Mouse (Mus musculus) cortical plate, adult 2 months (tissue): ENCODE results near the gene Anks1b. TPM values are rescaled to one million over a fixed set of nuclear protein-coding genes. Genes with fewer than 3 reads are reported as not detected.

ENCODE experiments used
- H3K27ac ChIP-seq: fragments of 200-500 bp; 2 replicates; pipeline ENCODE4 v1.5.1; 2012; ENCODE audit warnings: low read length, control low read depth, inconsistent platforms; ENCODE audit not compliant: insufficient read depth
- H3K4me1 ChIP-seq: fragments of 200-500 bp; 2 replicates; pipeline ENCODE4 v1.6.1; 2011; ENCODE audit warnings: low read length; ENCODE audit not compliant: control insufficient read depth, insufficient read depth
- H3K4me3 ChIP-seq: fragments of 200-500 bp; 2 replicates; pipeline ENCODE4 v1.5.1; 2011; ENCODE audit warnings: mild to moderate bottlenecking, low read length, control low read depth; ENCODE audit not compliant: insufficient read depth
- CTCF ChIP-seq: fragments of 200-500 bp; IDR thresholded peaks from 2 replicates; pipeline ENCODE4 v1.5.1; 2011; ENCODE audit warnings: mild to moderate bottlenecking, control low read depth, low read length; ENCODE audit not compliant: insufficient read depth; ENCODE audit errors: extremely low read depth
- POLR2A ChIP-seq: fragments of 200-500 bp; IDR thresholded peaks from 2 replicates; pipeline ENCODE4 v1.6.1; 2011; ENCODE audit warnings: mild to moderate bottlenecking, low read length, control low read depth; ENCODE audit not compliant: insufficient read depth; ENCODE audit errors: extremely low read depth
- polyA plus RNA-seq: library from polyadenylated mRNA; depleted of rRNA; stranded (reverse); fragments of >200 nt; gene quantifications from 2 replicates; pipeline ENCODE4 v1.2.3, GENCODE M21; 2012

Gene Anks1b
- polyA plus RNA-seq, 1 experiment, result 238 TPM

- H3K4me1 ChIP-seq, result peaks cover 15% of the 10 kb centered on the region
- peak overlapping the region; percentile 74; the same call in 1 of the 2 replicates for H3K27ac ChIP-seq
- TF ChIP-seq POLR2A (no peak), CTCF (no peak)
- no peak overlapping the region for H3K4me3 ChIP-seq
These were observed 1050.2 kb downstream of the Anks1b start for GRCm38 (mm10) chr10:90923476-90923875.

DNA sequence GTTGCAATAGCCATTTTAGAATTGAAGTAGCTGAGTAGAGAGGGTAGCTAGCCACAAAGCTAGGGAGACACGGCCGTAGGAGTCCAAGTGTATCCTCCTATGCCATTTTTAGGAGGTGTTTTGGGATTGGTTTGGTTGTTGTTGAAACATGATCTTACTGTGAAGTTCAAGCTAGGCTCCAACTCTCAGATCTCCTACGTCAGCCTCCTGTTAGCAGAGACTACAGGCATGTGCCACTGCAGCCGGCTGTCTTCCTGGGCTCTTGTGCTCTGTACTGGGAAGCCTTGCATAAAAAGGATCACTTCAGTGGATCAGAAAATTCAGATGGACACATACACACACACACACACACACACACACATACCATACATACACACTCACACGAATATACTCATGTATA is 1059.8 kb downstream of the Anks1b start:
- H3K4me1 ChIP-seq, result peaks cover 14% of the 10 kb centered on the region
- TF ChIP-seq POLR2A (no peak), CTCF (no peak)
- H3K4me3 ChIP-seq, result no peak overlapping the region
- H3K27ac ChIP-seq, result 0 out of 2 replicates have a peak overlapping the region, but pooled peaks have one; percentile 46

GRCm38 (mm10) chr10:90934678-90935077 is 1061.4 kb downstream of the Anks1b start:
- peaks cover 18% of the 10 kb centered on the region for H3K4me1 ChIP-seq
- no peak overlapping the region for H3K27ac ChIP-seq
- no peak for TF ChIP-seq CTCF
- TF ChIP-seq POLR2A, result no peak
- H3K4me3 ChIP-seq, result no peak overlapping the region

GRCm38 (mm10) chr10:90937721-90938460 is 1064.6 kb downstream of the Anks1b start:
- no peak overlapping the region for H3K4me3 ChIP-seq
- peaks cover 28% of the 10 kb centered on the region for H3K4me1 ChIP-seq
- TF ChIP-seq POLR2A (no peak), CTCF (no peak)
- H3K27ac ChIP-seq, result peak overlapping the region; percentile 85

DNA sequence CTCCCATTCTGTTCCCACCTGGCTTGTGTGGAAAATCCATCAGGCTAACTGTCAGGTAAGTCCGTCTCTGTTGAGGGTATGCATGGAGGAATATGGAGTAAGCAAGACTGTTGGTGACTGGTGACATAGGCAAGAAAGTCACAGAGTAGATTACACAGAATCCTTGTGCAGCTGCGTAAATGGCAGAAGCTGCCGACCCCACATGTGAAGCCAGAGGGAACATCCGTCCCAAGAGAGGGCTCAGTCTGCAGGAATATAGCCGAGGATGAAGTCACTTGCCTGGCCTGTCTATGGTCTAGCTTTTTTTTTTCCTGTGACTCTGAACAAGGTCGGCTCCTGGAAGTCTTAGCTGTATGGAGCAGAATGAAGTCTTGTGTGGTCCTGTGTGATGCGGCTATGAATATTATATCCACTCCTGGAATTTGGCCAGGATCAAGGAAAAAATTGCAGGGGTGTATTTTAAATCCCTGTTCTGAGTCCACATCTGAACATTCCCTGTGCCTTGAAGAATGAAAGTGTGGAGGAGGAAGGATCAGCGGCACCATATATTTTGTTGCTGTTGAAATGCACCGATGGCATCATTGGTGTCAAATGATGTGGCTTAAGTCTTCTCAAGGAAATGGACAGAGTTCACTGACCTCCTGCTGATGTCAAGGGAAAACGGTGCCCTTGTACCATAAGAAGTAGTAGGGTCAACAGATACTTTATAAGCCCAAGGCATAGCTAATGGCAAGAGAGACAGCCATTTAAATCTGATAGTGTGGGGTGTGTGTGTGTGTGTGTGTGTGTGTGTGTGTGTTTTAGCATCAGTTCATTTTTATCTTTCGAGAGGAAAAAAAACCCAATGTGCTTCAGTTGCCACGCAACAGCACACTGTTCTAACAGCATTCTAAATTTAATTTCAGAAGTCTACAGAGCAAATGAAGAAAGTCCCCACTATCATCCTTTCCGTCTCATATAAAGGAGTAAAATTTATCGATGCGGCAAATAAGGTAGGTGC is 1067.5 kb downstream of the Anks1b start:
- H3K4me3 ChIP-seq, result no peak overlapping the region
- no peak for TF ChIP-seq CTCF
- no peak for TF ChIP-seq POLR2A
- H3K4me1 ChIP-seq, result peaks cover 23% of the 10 kb centered on the region
- H3K27ac ChIP-seq, result peak overlapping the region; percentile 79

DNA sequence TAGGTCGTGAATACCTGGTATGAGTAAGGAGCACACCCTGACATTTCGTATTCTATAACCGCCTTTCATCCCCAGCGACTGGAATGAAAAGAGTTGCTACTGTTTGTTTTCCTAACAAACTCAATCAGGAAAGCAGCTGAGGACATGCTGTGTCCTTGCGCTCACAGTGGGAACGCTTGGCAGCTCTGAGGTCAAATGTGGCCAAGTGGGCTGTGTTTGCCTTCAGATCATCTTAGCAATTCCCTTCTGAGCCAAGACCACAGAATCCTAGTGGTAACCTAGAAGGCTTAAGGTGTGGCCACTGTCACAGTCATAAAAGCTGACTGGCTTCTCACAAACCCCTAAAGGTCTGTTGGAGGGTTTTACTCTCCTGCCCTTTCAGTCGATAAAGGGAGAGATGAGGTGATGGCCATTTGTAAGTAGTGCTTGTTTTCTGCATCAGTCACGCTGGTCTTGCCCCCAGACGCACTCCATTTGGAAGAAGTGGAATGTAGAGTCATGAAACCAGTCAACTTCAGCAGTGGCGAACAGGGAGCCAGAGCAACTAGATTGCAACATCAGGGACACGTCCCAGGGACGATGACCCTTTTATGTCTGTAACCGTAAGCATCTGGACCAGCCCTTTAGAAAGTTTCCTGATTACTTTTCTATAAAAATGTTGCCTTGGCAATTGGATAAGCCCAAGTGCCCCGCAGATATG is 1068.8 kb downstream of the Anks1b start:
- Histone ChIP-seq H3K27ac (peak overlapping the region; percentile 60), H3K4me3 (no peak overlapping the region), H3K4me1 (peaks cover 26% of the 10 kb centered on the region)
- TF ChIP-seq CTCF (no peak), POLR2A (no peak)

- TF ChIP-seq CTCF (no peak), POLR2A (no peak)
- no peak overlapping the region for H3K4me3 ChIP-seq
- H3K27ac ChIP-seq, result no peak overlapping the region
- H3K4me1 ChIP-seq, result peaks cover 7% of the 10 kb centered on the region
These were observed 1073.7 kb downstream of the Anks1b start for GRCm38 (mm10) chr10:90947043-90947442.

DNA sequence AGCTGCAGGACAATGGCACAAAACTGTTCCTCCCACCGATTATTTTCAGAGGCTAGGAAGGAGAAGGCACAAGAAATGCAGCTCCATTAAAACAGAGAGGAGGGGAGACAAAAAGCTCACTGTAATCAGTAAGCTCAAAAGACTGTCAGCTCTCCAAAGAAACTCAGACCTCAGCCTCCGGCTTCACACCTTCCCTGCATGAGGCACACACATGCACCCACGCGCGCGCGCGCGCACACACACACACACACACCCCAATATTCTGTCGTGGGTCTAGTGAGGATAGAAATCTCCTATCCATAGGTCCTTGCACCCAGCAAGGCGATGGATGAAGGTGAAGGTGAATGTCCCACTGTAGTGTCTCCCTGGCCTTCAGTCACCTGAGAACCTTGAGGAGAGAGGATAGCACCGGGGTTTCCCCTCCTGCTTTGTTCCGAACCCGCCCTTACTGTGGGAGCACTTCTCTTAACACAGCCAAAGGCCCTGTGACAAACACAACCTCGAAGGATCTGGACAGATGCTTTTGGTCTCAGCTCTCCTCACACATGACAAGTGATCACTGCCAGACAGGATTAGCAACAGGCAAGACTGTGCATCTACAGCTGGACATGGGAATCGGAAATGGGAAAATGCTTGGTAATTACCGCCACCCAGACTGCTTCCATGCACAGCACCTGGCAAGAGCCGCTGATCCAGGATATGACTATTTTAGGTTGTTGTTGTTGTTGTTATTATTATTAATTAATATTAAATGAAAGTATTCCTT is 1074.5 kb downstream of the Anks1b start:
- Histone ChIP-seq H3K4me1 (peaks cover 5% of the 10 kb centered on the region), H3K4me3 (no peak overlapping the region), H3K27ac (no peak overlapping the region)
- TF ChIP-seq CTCF (no peak), POLR2A (no peak)

- Histone ChIP-seq H3K27ac (peak overlapping the region; percentile 13; the same call in 1 of the 2 replicates), H3K4me1 (peaks cover 6% of the 10 kb centered on the region; the same call in 1 of the 2 replicates), H3K4me3 (no peak overlapping the region)
- TF ChIP-seq CTCF (no peak), POLR2A (no peak)
These were observed 1079.9 kb downstream of the Anks1b start for GRCm38 (mm10) chr10:90953103-90953709.
